Mouse (Mus musculus): Measurements from ENCODE around the gene Fut7. TPM values are rescaled to one million over a fixed set of nuclear protein-coding genes. Genes with fewer than 3 reads are reported as not detected.

Fut7 gene
- polyA plus RNA-seq, 1 experiment from 2014 or later = 0.08 TPM

- Histone ChIP-seq H3K9me3 (replicated peaks) (no peaks in the 10 kb centered on the region), H3K4me2 (no peak overlapping the region), H3K36me3 (ENCODE audit: poor library complexity, severe bottlenecking) (peaks cover 100% of the 10 kb centered on the region), H3K4me1 (no peaks in the 10 kb centered on the region), H3K4me3 (no peak overlapping the region), H3K27me3 (no peaks in the 10 kb centered on the region), H3K9ac (no peak overlapping the region), H3K27ac (no peak overlapping the region)
- ATAC-seq = no peak
- 93% methylated on average over 14 of the region's 14 CpGs for WGBS
Observed at GRCm38 (mm10) chr2:25442682-25443081, 19.6 kb downstream of the Fut7 start.

DNA sequence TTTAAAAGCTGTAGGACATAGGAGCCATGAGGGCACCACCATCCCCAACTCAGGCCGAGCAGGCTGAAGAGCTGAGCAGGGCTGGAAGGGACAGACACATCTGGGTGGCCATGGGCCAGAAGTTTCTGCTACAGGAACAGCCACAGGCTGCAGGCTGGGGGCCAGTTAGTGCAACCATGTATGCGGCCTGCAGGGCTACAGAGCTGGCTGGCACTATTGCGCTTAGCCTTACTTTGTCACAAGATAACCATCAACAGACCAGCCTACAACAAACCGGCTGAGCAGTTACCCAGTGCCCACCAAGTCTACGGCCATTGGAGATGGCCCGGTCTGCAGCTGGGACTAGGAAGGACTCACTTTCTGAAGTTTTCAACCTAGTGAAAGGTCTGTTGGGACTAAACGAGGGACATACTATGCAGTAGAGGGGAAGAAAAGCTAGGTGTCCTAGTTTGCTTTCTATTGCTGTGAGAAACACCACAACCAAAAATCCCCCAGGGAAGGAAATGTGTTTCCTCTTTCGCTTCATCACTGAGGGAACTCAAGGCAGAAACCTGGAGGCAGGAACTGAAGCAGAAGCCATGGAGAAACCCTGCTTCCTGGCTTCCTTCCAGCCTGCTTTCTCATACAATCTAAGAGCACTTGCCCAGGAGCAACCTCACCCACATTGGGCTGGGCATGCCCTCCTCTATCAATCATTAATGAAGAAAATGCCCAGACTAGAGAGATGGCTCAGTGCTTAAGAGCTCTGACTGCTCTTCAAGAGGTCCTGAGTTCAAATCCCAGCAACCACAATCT, 28.0 kb downstream of the Fut7 start:
- no peak overlapping the region for H3K9ac ChIP-seq
- H3K4me3 ChIP-seq = no peak overlapping the region
- H3K27ac ChIP-seq = no peak overlapping the region
- no peaks in the 10 kb centered on the region for H3K9me3 ChIP-seq (replicated peaks)
- H3K36me3 ChIP-seq (ENCODE audit: poor library complexity, severe bottlenecking) = peaks cover 29% of the 10 kb centered on the region
- H3K4me1 ChIP-seq = no peaks in the 10 kb centered on the region
- H3K27me3 ChIP-seq = no peaks in the 10 kb centered on the region
- no peak overlapping the region for H3K4me2 ChIP-seq
- no peak for ATAC-seq
- WGBS = 83% methylated on average over 8 of the region's 8 CpGs

DNA sequence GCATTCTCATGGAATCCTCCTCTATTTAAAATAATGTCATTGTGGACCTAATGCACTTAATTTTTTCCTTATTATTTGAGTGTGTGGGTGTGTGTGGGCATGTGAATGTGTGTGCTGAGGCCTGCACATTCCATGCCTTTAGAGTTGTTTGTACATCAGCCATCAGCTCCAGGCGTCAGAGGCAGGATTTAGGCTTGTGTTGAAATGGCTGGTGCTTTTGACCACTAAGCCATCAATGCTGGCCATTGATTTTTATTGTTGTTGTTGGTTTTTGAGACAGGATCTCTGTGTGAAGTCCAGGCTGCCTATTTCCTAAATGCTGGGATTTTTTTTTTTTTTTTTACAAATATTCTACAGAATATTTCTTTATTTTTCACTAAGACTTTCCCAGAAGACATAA, 29.9 kb downstream of the Fut7 start:
- 50% methylated on average over 1 of the region's 1 CpGs for WGBS
- H3K36me3 ChIP-seq (ENCODE audit: poor library complexity, severe bottlenecking) = peaks cover 15% of the 10 kb centered on the region
- no peak overlapping the region for H3K27ac ChIP-seq
- no peaks in the 10 kb centered on the region for H3K9me3 ChIP-seq (replicated peaks)
- no peaks in the 10 kb centered on the region for H3K27me3 ChIP-seq
- no peak for ATAC-seq
- H3K4me1 ChIP-seq = no peaks in the 10 kb centered on the region
- H3K4me3 ChIP-seq = no peak overlapping the region
- H3K9ac ChIP-seq = no peak overlapping the region
- no peak overlapping the region for H3K4me2 ChIP-seq

GRCm38 (mm10) chr2:25456205-25456953, 33.3 kb downstream of the Fut7 start, which contains the start of gene Clic3:
Gene Clic3 (plus strand): TSS chr2:25456838.
- no peak for ATAC-seq
- 72% methylated on average over 14 of the region's 14 CpGs for WGBS
- Histone ChIP-seq H3K9ac (no peak within 1 kb of the TSS), H3K4me2 (no peak within 1 kb of the TSS), H3K4me3 (no peak within 1 kb of the TSS), H3K4me1 (peaks cover 21% of the 10 kb centered on the region), H3K36me3 (ENCODE audit: poor library complexity, severe bottlenecking) (peaks cover 19% of the 10 kb centered on the region), H3K9me3 (replicated peaks) (no peaks in the 10 kb centered on the region), H3K27me3 (no peaks in the 10 kb centered on the region), H3K27ac (no peak within 1 kb of the TSS)

- H3K36me3 ChIP-seq (ENCODE audit: poor library complexity, severe bottlenecking) = peaks cover 19% of the 10 kb centered on the region
- no peak overlapping the region for H3K9ac ChIP-seq
- no peak overlapping the region for H3K4me2 ChIP-seq
- no peaks in the 10 kb centered on the region for H3K27me3 ChIP-seq
- no peaks in the 10 kb centered on the region for H3K9me3 ChIP-seq (replicated peaks)
- WGBS = 85% methylated on average over 9 of the region's 9 CpGs
- no peak overlapping the region for H3K4me3 ChIP-seq
- peaks cover 26% of the 10 kb centered on the region for H3K4me1 ChIP-seq
- no peak overlapping the region for H3K27ac ChIP-seq
- ATAC-seq = no peak
Observed at GRCm38 (mm10) chr2:25457022-25457896, 34.2 kb downstream of the Fut7 start.

- Histone ChIP-seq H3K4me1 (peaks cover 26% of the 10 kb centered on the region), H3K36me3 (ENCODE audit: poor library complexity, severe bottlenecking) (peaks cover 19% of the 10 kb centered on the region), H3K27ac (no peak overlapping the region), H3K4me3 (no peak overlapping the region), H3K4me2 (peak overlapping the region; percentile 67; the same call in 1 of the 2 replicates), H3K9ac (no peak overlapping the region), H3K27me3 (no peaks in the 10 kb centered on the region), H3K9me3 (replicated peaks) (no peaks in the 10 kb centered on the region)
- 80% methylated on average over 5 of the region's 5 CpGs for WGBS
- no peak for ATAC-seq
Observed at GRCm38 (mm10) chr2:25458911-25459310, 35.8 kb downstream of the Fut7 start.

- no peaks in the 10 kb centered on the region for H3K9me3 ChIP-seq (replicated peaks)
- peak; percentile 31 for ATAC-seq
- H3K36me3 ChIP-seq (ENCODE audit: poor library complexity, severe bottlenecking) = peaks cover 19% of the 10 kb centered on the region
- H3K4me3 ChIP-seq = peak overlapping the region; percentile 69
- H3K27ac ChIP-seq = peak overlapping the region; percentile 97
- peak overlapping the region; percentile 67 for H3K4me2 ChIP-seq
- H3K27me3 ChIP-seq = no peaks in the 10 kb centered on the region
- 28% methylated on average over 5 of the region's 5 CpGs for WGBS
- H3K9ac ChIP-seq = peak overlapping the region; percentile 83
- peaks cover 26% of the 10 kb centered on the region for H3K4me1 ChIP-seq
Observed at GRCm38 (mm10) chr2:25460135-25460534, 37.1 kb downstream of the Fut7 start.

- no peaks in the 10 kb centered on the region for H3K27me3 ChIP-seq
- peak within 1 kb of the TSS; percentile 97 for H3K27ac ChIP-seq
- H3K36me3 ChIP-seq (ENCODE audit: poor library complexity, severe bottlenecking) = peaks cover 19% of the 10 kb centered on the region
- peaks cover 26% of the 10 kb centered on the region for H3K4me1 ChIP-seq
- ATAC-seq = peak; percentile 92
- peak within 1 kb of the TSS; percentile 69 for H3K4me3 ChIP-seq
- H3K9ac ChIP-seq = peak within 1 kb of the TSS; percentile 83
- under 1% methylated on average over 48 of the region's 48 CpGs for WGBS
- no peaks in the 10 kb centered on the region for H3K9me3 ChIP-seq (replicated peaks)
- H3K4me2 ChIP-seq = peak within 1 kb of the TSS; percentile 67
Observed at GRCm38 (mm10) chr2:25460551-25461309, 37.7 kb downstream of the Fut7 start, which contains the start of gene Paxx. Gene Paxx (minus strand): TSS chr2:25461094.

- peak overlapping the region; percentile 83 for H3K9ac ChIP-seq
- peak; percentile 12 for ATAC-seq
- peaks cover 32% of the 10 kb centered on the region for H3K4me1 ChIP-seq
- H3K9me3 ChIP-seq (replicated peaks) = no peaks in the 10 kb centered on the region
- WGBS = 27% methylated on average over 3 of the region's 3 CpGs
- H3K36me3 ChIP-seq (ENCODE audit: poor library complexity, severe bottlenecking) = peaks cover 19% of the 10 kb centered on the region
- no peaks in the 10 kb centered on the region for H3K27me3 ChIP-seq
- peak overlapping the region; percentile 97 for H3K27ac ChIP-seq
- peak overlapping the region; percentile 69 for H3K4me3 ChIP-seq
- peak overlapping the region; percentile 67 for H3K4me2 ChIP-seq
Observed at GRCm38 (mm10) chr2:25461407-25461806, 38.3 kb downstream of the Fut7 start.

- Histone ChIP-seq H3K4me3 (no peak overlapping the region), H3K36me3 (ENCODE audit: poor library complexity, severe bottlenecking) (0 out of 2 replicates have a peak, but pooled peaks cover 7% of the 10 kb centered on the region), H3K4me2 (no peak overlapping the region), H3K9me3 (replicated peaks) (no peaks in the 10 kb centered on the region), H3K27ac (no peak overlapping the region), H3K9ac (no peak overlapping the region), H3K4me1 (peaks cover 34% of the 10 kb centered on the region), H3K27me3 (no peaks in the 10 kb centered on the region)
- 82% methylated on average over 3 of the region's 3 CpGs for WGBS
- ATAC-seq = no peak
Observed at GRCm38 (mm10) chr2:25463630-25464029, 40.6 kb downstream of the Fut7 start.

GRCm38 (mm10) chr2:25465256-25465655, 42.2 kb downstream of the Fut7 start:
- Histone ChIP-seq H3K4me2 (no peak overlapping the region), H3K4me3 (no peak overlapping the region), H3K4me1 (peaks cover 33% of the 10 kb centered on the region), H3K27ac (no peak overlapping the region), H3K9ac (no peak overlapping the region), H3K9me3 (replicated peaks) (no peaks in the 10 kb centered on the region), H3K36me3 (ENCODE audit: poor library complexity, severe bottlenecking) (no peaks in the 10 kb centered on the region), H3K27me3 (no peaks in the 10 kb centered on the region)
- 88% methylated on average over 2 of the region's 2 CpGs for WGBS
- no peak for ATAC-seq
